Mouse (Mus musculus): ENCODE data around the gene Cxcr4. TPM values are rescaled to one million over a fixed set of nuclear protein-coding genes. Genes with fewer than 3 reads are reported as not detected.

The Cxcr4 gene
- polyA plus RNA-seq, 1 experiment from 2014 or later = 4.6 TPM

DNA sequence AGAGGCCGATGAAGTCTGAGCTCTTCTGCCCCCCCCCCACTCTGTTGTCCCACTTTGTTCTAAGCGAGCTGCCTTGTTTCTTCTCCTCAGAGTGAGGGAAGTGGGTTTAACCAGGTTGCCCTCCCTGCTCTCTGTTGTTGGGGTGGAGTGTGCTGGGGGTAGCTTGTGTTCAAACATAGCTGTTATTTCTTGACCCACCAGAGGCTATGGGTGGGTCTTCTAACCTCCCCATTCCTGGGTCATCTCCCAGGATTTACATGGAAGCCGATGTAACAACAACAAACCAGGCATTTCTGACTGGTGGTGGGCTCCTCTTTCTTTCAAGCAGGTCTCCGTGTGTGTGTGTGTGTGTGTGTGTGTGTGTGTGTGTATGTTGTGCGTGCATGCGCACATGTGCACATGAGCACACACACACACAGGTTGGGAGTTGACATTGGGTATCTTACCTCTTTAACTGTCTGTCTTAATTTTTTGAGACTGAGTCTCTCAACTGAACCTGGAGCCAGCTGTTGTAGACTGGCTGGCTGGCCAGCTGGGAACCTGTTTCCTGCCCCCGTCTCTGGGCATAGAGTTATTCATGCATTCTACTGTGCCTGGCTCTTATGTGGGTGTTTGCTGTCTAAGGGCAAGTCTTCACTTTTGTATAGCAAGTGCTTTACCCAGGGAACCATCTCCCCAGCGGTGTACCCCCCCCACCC, 10.7 kb upstream of the Cxcr4 start:
- no peak overlapping the region for H3K27ac ChIP-seq (ENCODE audit: low read length)
- H3K4me2 ChIP-seq (ENCODE audit: low read depth, low read length) = no peak overlapping the region
- no peak overlapping the region for H3K9ac ChIP-seq (ENCODE audit: low read length)
- no peaks in the 10 kb centered on the region for H3K36me3 ChIP-seq (ENCODE audit: control insufficient read depth, insufficient read depth)
- WGBS = 71% methylated on average over 8 of the region's 8 CpGs
- no peak; the same call in 1 of the 2 replicates for ATAC-seq (replicated peaks; ENCODE audit: extremely low read depth, insufficient read depth, low FRiP score)
- no peaks in the 10 kb centered on the region for H3K27me3 ChIP-seq (ENCODE audit: control insufficient read depth, insufficient read depth, low read length)
- no peaks in the 10 kb centered on the region for H3K9me3 ChIP-seq (replicated peaks; ENCODE audit: control insufficient read depth, low read length)
- no peak overlapping the region for H3K4me3 ChIP-seq (ENCODE audit: low read length)
- no peaks in the 10 kb centered on the region for H3K4me1 ChIP-seq (ENCODE audit: control insufficient read depth, insufficient read depth, low read length)

GRCm38 (mm10) chr1:128602018-128602687, 10.1 kb upstream of the Cxcr4 start:
- Histone ChIP-seq H3K4me2 (ENCODE audit: low read depth, low read length) (no peak overlapping the region), H3K9ac (ENCODE audit: low read length) (no peak overlapping the region), H3K27ac (ENCODE audit: low read length) (no peak overlapping the region), H3K36me3 (ENCODE audit: control insufficient read depth, insufficient read depth) (no peaks in the 10 kb centered on the region), H3K4me1 (ENCODE audit: control insufficient read depth, insufficient read depth, low read length) (no peaks in the 10 kb centered on the region), H3K4me3 (ENCODE audit: low read length) (no peak overlapping the region), H3K9me3 (replicated peaks; ENCODE audit: control insufficient read depth, low read length) (no peaks in the 10 kb centered on the region), H3K27me3 (ENCODE audit: control insufficient read depth, insufficient read depth, low read length) (no peaks in the 10 kb centered on the region)
- whole genome bisulfite sequencing = 78% methylated on average over 5 of the region's 5 CpGs
- no peak for ATAC-seq (replicated peaks; ENCODE audit: extremely low read depth, insufficient read depth, low FRiP score)

DNA sequence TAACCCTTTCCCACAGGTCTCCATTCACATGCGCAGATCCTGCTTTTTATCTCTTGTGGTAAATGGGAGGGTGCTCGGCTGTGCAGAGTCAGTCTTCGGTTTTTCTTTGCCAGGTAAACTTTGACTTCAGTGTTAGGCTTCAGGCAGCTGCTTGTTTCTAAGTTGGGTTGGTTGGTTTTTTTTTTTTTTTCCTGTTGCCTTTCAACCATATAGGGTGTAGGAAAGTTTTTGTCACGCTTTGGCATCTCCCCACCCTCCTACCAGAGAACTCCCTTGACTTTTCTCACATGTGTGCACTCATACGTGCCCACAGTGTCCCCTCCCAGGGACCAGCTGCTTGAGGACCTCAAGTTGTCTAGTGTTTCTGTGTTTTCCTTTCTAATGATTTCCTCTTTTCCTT, 9.2 kb upstream of the Cxcr4 start:
- Histone ChIP-seq H3K4me2 (ENCODE audit: low read depth, low read length) (no peak overlapping the region), H3K27ac (ENCODE audit: low read length) (no peak overlapping the region), H3K36me3 (ENCODE audit: control insufficient read depth, insufficient read depth) (no peaks in the 10 kb centered on the region), H3K27me3 (ENCODE audit: control insufficient read depth, insufficient read depth, low read length) (no peaks in the 10 kb centered on the region), H3K4me3 (ENCODE audit: low read length) (no peak overlapping the region), H3K9me3 (replicated peaks; ENCODE audit: control insufficient read depth, low read length) (no peaks in the 10 kb centered on the region), H3K9ac (ENCODE audit: low read length) (no peak overlapping the region), H3K4me1 (ENCODE audit: control insufficient read depth, insufficient read depth, low read length) (no peaks in the 10 kb centered on the region)
- no peak for ATAC-seq (replicated peaks; ENCODE audit: extremely low read depth, insufficient read depth, low FRiP score)
- WGBS = 73% methylated on average over 5 of the region's 5 CpGs

- H3K9me3 ChIP-seq (replicated peaks; ENCODE audit: control insufficient read depth, low read length) = no peaks in the 10 kb centered on the region
- WGBS = 79% methylated on average over 2 of the region's 2 CpGs
- ATAC-seq (replicated peaks; ENCODE audit: extremely low read depth, insufficient read depth, low FRiP score) = no peak
- no peak overlapping the region for H3K9ac ChIP-seq (ENCODE audit: low read length)
- no peaks in the 10 kb centered on the region for H3K4me1 ChIP-seq (ENCODE audit: control insufficient read depth, insufficient read depth, low read length)
- no peaks in the 10 kb centered on the region for H3K36me3 ChIP-seq (ENCODE audit: control insufficient read depth, insufficient read depth)
- no peak overlapping the region for H3K4me2 ChIP-seq (ENCODE audit: low read depth, low read length)
- no peak overlapping the region for H3K4me3 ChIP-seq (ENCODE audit: low read length)
- H3K27me3 ChIP-seq (ENCODE audit: control insufficient read depth, insufficient read depth, low read length) = 0 out of 2 replicates have a peak, but pooled peaks cover 3% of the 10 kb centered on the region
- no peak overlapping the region for H3K27ac ChIP-seq (ENCODE audit: low read length)
Measured at GRCm38 (mm10) chr1:128600549-128600948, 8.5 kb upstream of the Cxcr4 start.

DNA sequence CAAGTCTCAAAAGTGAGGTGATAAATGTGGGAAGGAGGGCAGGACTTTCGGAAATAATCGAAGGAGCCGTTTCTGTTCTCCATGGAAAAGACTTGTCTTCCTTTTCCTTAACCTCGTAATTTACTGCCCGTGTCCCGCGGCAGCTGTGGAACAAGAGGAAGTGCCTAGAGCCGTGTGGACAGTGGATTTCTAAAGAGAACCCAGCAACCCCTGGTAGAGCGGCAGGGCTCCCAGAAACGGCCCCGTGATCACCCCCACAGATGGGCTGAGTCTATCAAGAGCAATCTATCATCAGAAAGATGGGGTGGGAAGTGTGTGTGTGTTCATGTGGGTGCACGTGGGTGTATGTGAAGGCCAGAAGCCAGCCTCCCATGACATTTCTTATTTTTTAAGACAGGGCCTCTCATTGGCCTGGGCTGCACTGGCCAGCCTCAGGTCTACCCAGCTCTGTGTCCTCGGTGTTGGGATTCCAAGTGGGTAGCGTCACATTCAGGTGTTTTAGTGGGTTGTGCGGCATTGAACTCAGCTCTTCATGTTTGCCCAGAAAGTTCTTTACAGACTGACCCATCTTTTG, 5.2 kb upstream of the Cxcr4 start:
- Histone ChIP-seq H3K4me2 (ENCODE audit: low read depth, low read length) (no peak overlapping the region), H3K27ac (ENCODE audit: low read length) (no peak overlapping the region), H3K9ac (ENCODE audit: low read length) (no peak overlapping the region), H3K9me3 (replicated peaks; ENCODE audit: control insufficient read depth, low read length) (no peaks in the 10 kb centered on the region), H3K36me3 (ENCODE audit: control insufficient read depth, insufficient read depth) (no peaks in the 10 kb centered on the region), H3K27me3 (ENCODE audit: control insufficient read depth, insufficient read depth, low read length) (peaks cover 14% of the 10 kb centered on the region), H3K4me1 (ENCODE audit: control insufficient read depth, insufficient read depth, low read length) (peaks cover 8% of the 10 kb centered on the region), H3K4me3 (ENCODE audit: low read length) (no peak overlapping the region)
- 75% methylated on average over 15 of the region's 15 CpGs for WGBS
- no peak for ATAC-seq (replicated peaks; ENCODE audit: extremely low read depth, insufficient read depth, low FRiP score)

- no peaks in the 10 kb centered on the region for H3K36me3 ChIP-seq (ENCODE audit: control insufficient read depth, insufficient read depth)
- no peak overlapping the region for H3K4me3 ChIP-seq (ENCODE audit: low read length)
- no peak overlapping the region for H3K27ac ChIP-seq (ENCODE audit: low read length)
- H3K27me3 ChIP-seq (ENCODE audit: control insufficient read depth, insufficient read depth, low read length) = peaks cover 20% of the 10 kb centered on the region
- peaks cover 13% of the 10 kb centered on the region for H3K4me1 ChIP-seq (ENCODE audit: control insufficient read depth, insufficient read depth, low read length)
- ATAC-seq (replicated peaks; ENCODE audit: extremely low read depth, insufficient read depth, low FRiP score) = no peak
- no peak overlapping the region for H3K9ac ChIP-seq (ENCODE audit: low read length)
- 21% methylated on average over 6 of the region's 6 CpGs for WGBS
- no peak overlapping the region for H3K4me2 ChIP-seq (ENCODE audit: low read depth, low read length)
- H3K9me3 ChIP-seq (replicated peaks; ENCODE audit: control insufficient read depth, low read length) = no peaks in the 10 kb centered on the region
Measured at GRCm38 (mm10) chr1:128595528-128595927, 3.4 kb upstream of the Cxcr4 start.

GRCm38 (mm10) chr1:128595105-128595420, 3.0 kb upstream of the Cxcr4 start:
- 43% methylated on average over 3 of the region's 3 CpGs for WGBS
- Histone ChIP-seq H3K4me3 (ENCODE audit: low read length) (no peak overlapping the region), H3K4me1 (ENCODE audit: control insufficient read depth, insufficient read depth, low read length) (peaks cover 13% of the 10 kb centered on the region), H3K4me2 (ENCODE audit: low read depth, low read length) (no peak overlapping the region), H3K9ac (ENCODE audit: low read length) (no peak overlapping the region), H3K36me3 (ENCODE audit: control insufficient read depth, insufficient read depth) (no peaks in the 10 kb centered on the region), H3K9me3 (replicated peaks; ENCODE audit: control insufficient read depth, low read length) (no peaks in the 10 kb centered on the region), H3K27ac (ENCODE audit: low read length) (no peak overlapping the region), H3K27me3 (ENCODE audit: control insufficient read depth, insufficient read depth, low read length) (peaks cover 21% of the 10 kb centered on the region)
- no peak for ATAC-seq (replicated peaks; ENCODE audit: extremely low read depth, insufficient read depth, low FRiP score)

DNA sequence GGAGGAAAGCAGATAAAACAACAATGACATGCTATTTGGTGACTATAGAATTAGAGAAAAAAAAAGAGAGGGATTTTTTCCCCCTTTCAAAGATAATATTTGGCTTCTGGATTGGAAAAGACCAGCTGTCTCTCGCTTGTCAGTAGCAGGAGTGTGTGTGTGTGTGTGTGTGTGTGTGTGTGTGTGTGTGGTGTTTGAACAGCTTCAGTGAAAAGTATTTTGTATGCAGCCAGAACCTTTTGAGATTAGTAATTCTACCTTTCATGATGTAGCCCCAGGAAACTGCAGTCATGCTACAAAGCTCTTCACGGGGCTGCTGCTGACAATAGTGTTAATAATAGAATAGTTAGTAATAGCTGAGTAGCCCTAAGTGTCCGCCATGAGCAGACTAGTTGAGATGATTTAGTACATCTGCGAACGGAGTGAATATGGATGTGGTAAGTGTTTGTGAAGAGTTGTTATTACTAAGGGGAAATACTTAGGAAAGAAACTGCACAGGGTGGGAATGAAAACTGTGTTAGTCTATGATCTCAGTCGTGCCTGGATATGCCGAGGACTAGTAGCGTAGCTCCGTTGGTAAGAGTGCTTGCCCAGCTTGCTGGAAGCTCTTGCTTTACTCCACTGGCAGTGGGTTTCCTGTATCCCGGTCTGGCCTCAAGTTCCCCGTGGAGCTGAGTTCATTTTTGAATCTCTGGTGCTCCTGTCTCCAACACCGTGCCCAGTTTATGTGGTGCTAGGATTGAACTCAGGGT, 2.4 kb upstream of the Cxcr4 start:
- no peak overlapping the region for H3K4me2 ChIP-seq (ENCODE audit: low read depth, low read length)
- no peak for ATAC-seq (replicated peaks; ENCODE audit: extremely low read depth, insufficient read depth, low FRiP score)
- no peaks in the 10 kb centered on the region for H3K36me3 ChIP-seq (ENCODE audit: control insufficient read depth, insufficient read depth)
- peaks cover 13% of the 10 kb centered on the region for H3K4me1 ChIP-seq (ENCODE audit: control insufficient read depth, insufficient read depth, low read length)
- 40% methylated on average over 12 of the region's 12 CpGs for WGBS
- H3K9me3 ChIP-seq (replicated peaks; ENCODE audit: control insufficient read depth, low read length) = no peaks in the 10 kb centered on the region
- H3K27me3 ChIP-seq (ENCODE audit: control insufficient read depth, insufficient read depth, low read length) = peaks cover 26% of the 10 kb centered on the region
- H3K4me3 ChIP-seq (ENCODE audit: low read length) = no peak overlapping the region
- H3K9ac ChIP-seq (ENCODE audit: low read length) = no peak overlapping the region
- H3K27ac ChIP-seq (ENCODE audit: low read length) = no peak overlapping the region

Measured in heart, embryonic 16.5 days (tissue).